Mouse (Mus musculus): Measurements from ENCODE around the gene Sel1l2. TPM values are rescaled to one million over a fixed set of nuclear protein-coding genes. Genes with fewer than 3 reads are reported as not detected.
"Not testable (repeated sequence)": the region's sequence is repeated elsewhere in the genome, so short reads cannot be mapped to it uniquely, and the experiment has no call there.

The Sel1l2 gene
- polyA plus RNA-seq, 1 experiment from 2014 or later, result not detected

DNA sequence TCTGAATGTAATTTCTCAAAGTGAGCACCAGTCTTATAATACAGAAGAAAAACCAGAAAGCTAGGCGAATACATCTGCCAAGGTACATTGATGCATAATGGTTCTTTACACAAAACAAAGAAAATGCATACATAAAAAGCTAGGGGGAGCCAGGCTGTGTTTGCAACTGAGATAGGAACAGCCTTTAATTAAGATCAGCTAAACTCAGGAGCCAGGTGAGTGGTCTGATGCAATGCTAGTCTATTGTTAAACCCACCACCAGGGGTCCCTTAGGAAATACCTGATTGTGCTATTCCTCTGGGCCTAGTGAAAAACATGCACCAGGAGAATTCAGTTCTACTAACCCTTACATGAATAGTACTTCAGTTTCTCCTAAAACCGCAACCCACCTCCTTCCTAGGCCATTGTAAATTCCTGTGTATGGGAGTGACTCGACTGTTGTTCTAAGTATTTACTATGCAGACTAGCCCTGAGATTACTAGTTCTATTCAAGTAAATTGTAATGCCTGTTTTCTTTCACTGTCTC, 203.8 kb downstream of the Sel1l2 start:
- not testable (repeated sequence) for H3K27ac ChIP-seq (ENCODE audit: low read length); H3K4me1 ChIP-seq (ENCODE audit: control insufficient read depth, insufficient read depth, low read length); H3K4me2 ChIP-seq (ENCODE audit: low read depth, low read length); ATAC-seq (replicated peaks; ENCODE audit: extremely low read depth, insufficient read depth, low FRiP score); H3K4me3 ChIP-seq (ENCODE audit: low read length); H3K9me3 ChIP-seq (replicated peaks; ENCODE audit: control insufficient read depth, low read length); H3K27me3 ChIP-seq (ENCODE audit: control insufficient read depth, insufficient read depth, low read length); H3K9ac ChIP-seq (ENCODE audit: low read length)
- peaks cover 26% of the 10 kb centered on the region for H3K36me3 ChIP-seq (ENCODE audit: control insufficient read depth, insufficient read depth)
- 98% methylated on average over 3 of the region's 3 CpGs for WGBS

Other genes with a start within 250 kb of the Sel1l2 start
- not detected in 2 replicates for gene Gm17374, start 237.7 kb downstream of the Sel1l2 start, polyA plus RNA-seq (2015; fragmentation: Nextera tagmentation; extraction: Ambion mirVana)
- gene Esf1, start 219.1 kb downstream of the Sel1l2 start, polyA plus RNA-seq (2015; fragmentation: Nextera tagmentation; extraction: Ambion mirVana), result 13.6 and 16.3 TPM in 2 replicates
- gene Ndufaf5, start 219.1 kb downstream of the Sel1l2 start, polyA plus RNA-seq (2015; fragmentation: Nextera tagmentation; extraction: Ambion mirVana), result 38.6 TPM in 2 replicates
- 23.2 and 23.6 TPM in 2 replicates for gene Macrod2, start 5.6 kb upstream of the Sel1l2 start, polyA plus RNA-seq (2015; fragmentation: Nextera tagmentation; extraction: Ambion mirVana)

Data from heart, embryonic 16.5 days (tissue).